Mouse (Mus musculus): ENCODE measurements at regions not wholly inside any gene's neighbourhood (a gene's known extent, or its start where the extent isn't known, plus 50 kb on each side); places are given as distances from the start of the nearest gene placed in this dataset.

DNA sequence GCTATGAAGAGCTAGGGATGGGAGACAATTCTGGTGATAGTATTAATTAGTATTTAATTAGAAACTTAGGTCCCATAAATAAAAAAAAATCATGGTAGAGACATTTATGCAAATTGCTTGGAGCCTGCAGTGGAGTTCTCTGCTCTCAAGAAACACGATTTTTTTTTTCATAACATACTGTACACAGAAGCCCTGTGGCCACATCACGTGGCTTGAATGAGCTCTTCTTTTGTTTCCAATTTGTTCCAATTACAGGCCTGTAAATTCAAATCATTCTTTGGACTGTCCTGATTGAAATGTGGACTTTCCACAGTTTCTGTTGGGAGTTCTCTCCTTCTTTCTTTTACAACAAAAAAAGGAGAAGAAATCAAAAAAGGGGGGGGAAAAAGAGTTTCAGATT, 426.7 kb upstream of the Smim15 start:
- Histone ChIP-seq H3K36me3 (replicated peaks) (no peaks in the 10 kb centered on the region), H3K4me3 (no peak overlapping the region), H3K27ac (replicated peaks) (no peak overlapping the region), H3K9me3 (no peaks in the 10 kb centered on the region), H3K4me1 (peaks cover 35% of the 10 kb centered on the region), H3K27me3 (replicated peaks; ENCODE audit: low read depth, poor library complexity, severe bottlenecking) (peaks cover 13% of the 10 kb centered on the region; the same call in 1 of the 2 replicates)
- WGBS: 38% methylated on average over 2 of the region's 2 CpGs
- no peak for DNase-seq (ENCODE audit: low spot score)

DNA sequence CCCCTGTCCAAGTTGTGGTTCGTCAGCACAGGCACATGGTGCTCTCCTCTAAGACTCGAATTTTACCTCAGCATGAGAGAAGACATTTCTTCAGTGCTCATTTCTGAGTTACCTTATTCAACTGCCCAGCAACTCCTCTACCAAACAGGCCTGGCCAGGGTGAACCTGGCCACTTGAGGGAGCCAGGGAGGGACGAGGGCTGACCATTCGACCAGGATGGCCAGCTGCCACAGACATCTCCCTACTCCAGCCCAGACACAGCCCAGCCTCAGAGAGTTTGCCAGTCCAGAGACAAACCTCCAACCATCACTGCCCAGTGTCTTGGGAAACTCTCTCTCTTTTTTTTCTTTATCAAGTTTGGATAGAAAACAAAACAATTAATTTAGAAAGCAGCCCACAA, 427.5 kb upstream of the Smim15 start:
- 0 out of 2 replicates have a peak, but pooled peaks cover 5% of the 10 kb centered on the region for H3K27me3 ChIP-seq (replicated peaks; ENCODE audit: low read depth, poor library complexity, severe bottlenecking)
- no peak overlapping the region for H3K27ac ChIP-seq (replicated peaks)
- DNase-seq (ENCODE audit: low spot score): no peak
- no peaks in the 10 kb centered on the region for H3K36me3 ChIP-seq (replicated peaks)
- H3K4me1 ChIP-seq: peaks cover 35% of the 10 kb centered on the region
- WGBS: 74% methylated on average over 4 of the region's 4 CpGs
- H3K9me3 ChIP-seq: no peaks in the 10 kb centered on the region
- H3K4me3 ChIP-seq: no peak overlapping the region

DNA sequence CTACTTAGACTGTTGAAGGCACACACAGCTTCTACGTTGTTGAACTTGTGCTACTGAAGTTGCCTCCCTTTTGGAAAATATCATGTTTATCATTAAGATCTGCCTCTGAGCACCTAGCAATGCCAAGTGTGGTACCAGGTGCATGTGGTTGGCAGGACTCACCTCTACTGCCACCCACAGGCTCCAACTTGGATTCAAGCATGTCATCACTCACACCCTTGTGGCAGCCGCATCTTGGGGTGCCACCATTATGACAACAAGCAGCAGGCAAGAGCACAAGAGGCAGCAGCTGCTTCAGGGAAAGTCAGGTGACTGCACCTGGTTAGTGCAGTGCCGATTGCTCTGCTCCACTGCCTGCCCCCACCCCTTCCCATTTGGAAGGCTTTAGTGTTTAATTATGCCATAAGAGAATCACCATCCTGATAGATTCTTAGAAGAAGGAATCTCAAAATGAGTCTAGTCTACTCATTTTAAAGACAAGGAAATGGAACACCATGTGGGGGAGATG, 435.2 kb upstream of the Smim15 start:
- DNase-seq (ENCODE audit: low spot score): no peak
- 86% methylated on average over 3 of the region's 3 CpGs for WGBS
- Histone ChIP-seq H3K36me3 (replicated peaks) (no peaks in the 10 kb centered on the region), H3K4me3 (no peak overlapping the region), H3K4me1 (no peaks in the 10 kb centered on the region), H3K27ac (replicated peaks) (no peak overlapping the region), H3K9me3 (0 out of 2 replicates have a peak, but pooled peaks cover under 1% of the 10 kb centered on the region), H3K27me3 (replicated peaks; ENCODE audit: low read depth, poor library complexity, severe bottlenecking) (no peaks in the 10 kb centered on the region)

DNA sequence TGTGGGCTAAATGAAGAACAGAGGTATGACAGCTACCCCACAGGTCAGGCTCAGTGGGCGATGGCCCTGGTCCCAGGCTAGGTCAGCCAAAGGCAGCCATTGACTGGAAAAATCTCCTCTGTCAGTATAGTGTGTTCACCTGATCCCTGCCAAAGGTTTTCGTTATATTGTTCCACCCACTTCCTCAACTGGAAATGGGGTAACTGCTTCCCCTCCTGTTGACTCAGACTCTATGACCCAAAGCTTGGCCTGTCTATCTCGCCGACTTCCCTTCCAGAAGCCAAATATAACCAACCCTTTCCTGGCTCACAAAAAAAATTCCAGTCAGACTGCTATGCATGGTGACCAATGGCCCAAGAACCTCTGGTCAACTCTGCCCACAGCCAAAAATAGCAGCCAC, 437.0 kb upstream of the Smim15 start:
- Histone ChIP-seq H3K4me3 (no peak overlapping the region), H3K4me1 (no peaks in the 10 kb centered on the region; the same call in 1 of the 2 replicates), H3K36me3 (replicated peaks) (no peaks in the 10 kb centered on the region), H3K9me3 (peaks cover 4% of the 10 kb centered on the region; the same call in 1 of the 2 replicates), H3K27ac (replicated peaks) (no peak overlapping the region), H3K27me3 (replicated peaks; ENCODE audit: low read depth, poor library complexity, severe bottlenecking) (no peaks in the 10 kb centered on the region)
- DNase-seq (ENCODE audit: low spot score): no peak
- 88% methylated on average over 4 of the region's 4 CpGs for WGBS

DNA sequence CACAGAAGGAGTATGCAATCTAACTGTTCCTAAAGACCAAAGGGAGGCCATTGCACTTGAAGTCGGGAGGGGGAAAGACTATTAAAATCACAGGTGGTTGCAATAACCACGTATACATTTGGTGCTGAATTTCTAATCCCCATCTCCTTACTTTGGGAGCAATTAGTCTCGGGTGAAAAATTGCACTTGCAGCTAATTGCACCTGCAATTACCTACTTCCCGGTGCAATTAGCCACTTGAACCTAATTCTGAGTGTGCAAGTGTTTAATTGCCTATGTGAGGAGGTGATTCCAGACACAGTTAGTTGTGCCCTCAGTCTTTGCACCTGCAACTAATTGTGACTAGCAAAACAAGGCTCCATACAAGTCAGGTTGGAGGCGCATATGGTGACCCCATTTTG, 442.1 kb upstream of the Smim15 start:
- DNase-seq (ENCODE audit: low spot score): no peak
- Histone ChIP-seq H3K4me3 (no peak overlapping the region), H3K27ac (replicated peaks) (no peak overlapping the region), H3K9me3 (peaks cover 4% of the 10 kb centered on the region; the same call in 1 of the 2 replicates), H3K4me1 (peaks cover 41% of the 10 kb centered on the region), H3K27me3 (replicated peaks; ENCODE audit: low read depth, poor library complexity, severe bottlenecking) (peaks cover 5% of the 10 kb centered on the region), H3K36me3 (replicated peaks) (no peaks in the 10 kb centered on the region)
- WGBS: 59% methylated on average over 5 of the region's 5 CpGs

DNA sequence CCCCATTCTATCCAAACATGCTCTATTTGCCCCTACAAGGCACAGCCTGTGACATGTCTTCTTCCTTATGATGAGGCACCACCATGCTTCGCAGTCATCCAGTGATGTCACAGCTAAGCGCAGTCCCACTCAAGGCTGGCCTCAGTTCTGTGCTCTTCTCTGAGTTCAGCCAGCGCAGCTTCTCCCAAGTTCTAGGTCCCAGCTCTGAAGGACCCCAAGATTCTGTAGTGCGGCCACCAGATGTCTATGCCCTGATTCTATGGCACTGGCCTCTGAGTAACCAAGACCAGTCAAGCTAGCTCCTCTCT, 443.2 kb upstream of the Smim15 start:
- H3K9me3 ChIP-seq: peaks cover 4% of the 10 kb centered on the region; the same call in 1 of the 2 replicates
- peak overlapping the region; percentile 35; the same call in 1 of the 2 replicates for H3K4me3 ChIP-seq
- H3K4me1 ChIP-seq: peaks cover 41% of the 10 kb centered on the region
- H3K27ac ChIP-seq (replicated peaks): peak overlapping the region; percentile 74
- whole genome bisulfite sequencing: 87% methylated on average over 4 of the region's 4 CpGs
- H3K27me3 ChIP-seq (replicated peaks; ENCODE audit: low read depth, poor library complexity, severe bottlenecking): peaks cover 5% of the 10 kb centered on the region
- DNase-seq (ENCODE audit: low spot score): no peak
- H3K36me3 ChIP-seq (replicated peaks): no peaks in the 10 kb centered on the region

DNA sequence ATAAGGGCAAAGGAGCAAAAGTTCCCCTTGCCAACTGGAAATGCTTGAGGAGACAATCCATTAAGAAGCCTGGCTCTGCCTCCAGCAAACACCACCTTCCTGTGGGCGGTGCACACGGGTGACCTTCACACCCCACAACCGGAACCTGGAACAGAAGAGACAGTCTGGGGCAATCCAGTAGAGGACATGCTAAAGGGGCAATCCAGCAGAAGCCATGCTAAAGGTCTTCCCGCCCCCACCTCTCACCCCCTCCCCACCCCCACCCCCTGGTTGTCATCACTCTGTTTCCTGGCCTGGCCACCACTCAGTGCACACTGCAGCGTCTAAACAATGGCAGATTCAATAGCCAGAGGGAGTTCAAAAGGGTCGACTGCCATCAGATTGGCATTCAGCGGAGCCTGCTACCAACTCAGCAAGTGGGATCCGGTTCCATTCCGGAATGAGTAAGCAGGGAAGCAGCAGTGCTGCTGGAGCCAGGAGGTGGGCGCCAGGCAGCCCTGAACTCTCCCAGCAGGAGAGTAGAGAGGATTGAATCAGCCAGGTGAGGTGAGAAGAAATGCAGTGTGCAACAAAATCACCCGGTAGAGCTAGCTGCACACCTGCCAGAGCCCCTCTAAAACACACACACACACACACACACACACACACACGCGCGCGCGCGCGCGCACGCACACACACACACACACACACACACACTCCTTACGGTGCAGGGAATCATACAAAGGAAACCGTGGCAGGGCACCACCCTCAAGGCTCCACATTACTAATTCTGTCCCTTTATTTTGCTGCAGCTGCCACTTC, 443.7 kb upstream of the Smim15 start:
- Histone ChIP-seq H3K27me3 (replicated peaks; ENCODE audit: low read depth, poor library complexity, severe bottlenecking) (peaks cover 5% of the 10 kb centered on the region), H3K36me3 (replicated peaks) (no peaks in the 10 kb centered on the region), H3K4me3 (peak overlapping the region; percentile 35; the same call in 1 of the 2 replicates), H3K9me3 (peaks cover 4% of the 10 kb centered on the region; the same call in 1 of the 2 replicates), H3K27ac (replicated peaks) (peak overlapping the region; percentile 74), H3K4me1 (peaks cover 41% of the 10 kb centered on the region)
- 33% methylated on average over 22 of the region's 22 CpGs for WGBS
- peak; percentile 59 for DNase-seq (ENCODE audit: low spot score)

DNA sequence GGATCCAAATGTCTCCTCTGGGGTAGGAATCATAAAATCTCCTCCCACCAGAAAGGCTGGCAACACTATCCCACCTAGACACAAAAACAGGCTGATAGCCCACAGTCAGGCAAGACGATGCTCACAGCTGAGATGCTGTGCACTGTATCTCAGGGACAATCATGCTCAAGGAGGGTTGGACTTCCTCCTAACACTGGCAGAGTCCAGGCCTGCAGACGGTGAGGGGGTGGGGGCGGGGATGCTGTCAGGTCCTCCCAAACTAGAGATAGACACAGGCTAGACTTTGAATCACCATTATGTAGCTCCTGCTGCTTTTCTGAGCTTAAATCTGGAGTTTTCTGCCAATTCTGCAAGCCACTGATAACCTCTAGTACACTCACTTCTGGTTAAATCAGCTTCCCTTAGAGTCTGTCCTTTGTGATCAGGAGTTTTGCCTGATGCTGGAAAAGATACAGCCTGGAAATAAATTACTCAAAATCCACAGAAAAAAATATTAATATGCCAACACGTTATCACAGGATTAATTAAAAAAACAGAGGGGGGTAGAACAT, 445.1 kb upstream of the Smim15 start:
- H3K4me3 ChIP-seq: no peak overlapping the region
- DNase-seq (ENCODE audit: low spot score): no peak
- no peaks in the 10 kb centered on the region for H3K36me3 ChIP-seq (replicated peaks)
- H3K27ac ChIP-seq (replicated peaks): no peak overlapping the region
- peaks cover 5% of the 10 kb centered on the region for H3K27me3 ChIP-seq (replicated peaks; ENCODE audit: low read depth, poor library complexity, severe bottlenecking)
- WGBS: 43% methylated on average over 4 of the region's 4 CpGs
- peaks cover 41% of the 10 kb centered on the region for H3K4me1 ChIP-seq
- peaks cover 4% of the 10 kb centered on the region; the same call in 1 of the 2 replicates for H3K9me3 ChIP-seq

DNA sequence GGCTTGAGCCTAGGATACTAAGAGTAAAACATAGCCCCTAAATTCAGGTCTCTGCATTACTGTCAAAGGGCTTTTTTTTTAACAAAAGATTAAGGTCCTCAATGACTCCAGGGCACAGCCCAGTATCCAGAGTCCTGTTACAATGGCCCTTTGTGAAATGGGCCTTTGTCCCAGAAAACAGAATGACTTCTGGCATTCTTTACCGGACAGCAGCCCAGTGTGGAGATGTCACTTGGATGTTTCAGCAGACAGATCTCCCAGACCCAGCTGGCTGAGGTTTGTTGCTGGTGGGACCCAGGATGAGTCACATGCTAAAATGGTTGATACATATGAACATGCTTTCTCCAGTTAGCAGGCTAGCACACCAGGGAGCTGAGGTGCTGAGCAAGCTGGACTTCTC, 445.9 kb upstream of the Smim15 start:
- peaks cover 5% of the 10 kb centered on the region for H3K27me3 ChIP-seq (replicated peaks; ENCODE audit: low read depth, poor library complexity, severe bottlenecking)
- H3K36me3 ChIP-seq (replicated peaks): no peaks in the 10 kb centered on the region
- H3K27ac ChIP-seq (replicated peaks): no peak overlapping the region
- no peaks in the 10 kb centered on the region; the same call in 1 of the 2 replicates for H3K9me3 ChIP-seq
- no peak for DNase-seq (ENCODE audit: low spot score)
- 10% methylated on average over 1 of the region's 1 CpGs for WGBS
- no peak overlapping the region for H3K4me3 ChIP-seq
- peaks cover 41% of the 10 kb centered on the region for H3K4me1 ChIP-seq

DNA sequence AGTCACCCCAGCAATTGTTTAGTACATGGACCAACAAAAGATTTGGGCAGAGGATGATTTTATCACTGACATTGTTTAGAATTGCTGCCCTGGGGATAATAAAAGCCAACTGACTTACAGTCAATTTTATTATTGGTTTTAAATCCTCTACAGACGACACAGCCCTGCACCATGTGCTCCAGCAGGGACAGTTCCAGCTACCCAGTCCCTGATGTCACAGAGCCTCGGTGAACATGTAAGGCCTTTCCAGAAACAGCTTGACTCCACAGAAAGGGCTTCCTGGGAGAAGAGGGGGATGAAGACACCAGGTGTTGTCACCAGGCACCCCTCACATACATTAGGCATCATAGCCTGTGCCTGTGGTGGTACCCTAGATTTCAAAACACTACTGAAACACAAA, 447.0 kb upstream of the Smim15 start:
- WGBS: 83% methylated on average over 2 of the region's 2 CpGs
- Histone ChIP-seq H3K27ac (replicated peaks) (no peak overlapping the region), H3K4me1 (peaks cover 40% of the 10 kb centered on the region), H3K9me3 (no peaks in the 10 kb centered on the region), H3K36me3 (replicated peaks) (no peaks in the 10 kb centered on the region), H3K27me3 (replicated peaks; ENCODE audit: low read depth, poor library complexity, severe bottlenecking) (peaks cover 5% of the 10 kb centered on the region), H3K4me3 (no peak overlapping the region)
- DNase-seq (ENCODE audit: low spot score): no peak

DNA sequence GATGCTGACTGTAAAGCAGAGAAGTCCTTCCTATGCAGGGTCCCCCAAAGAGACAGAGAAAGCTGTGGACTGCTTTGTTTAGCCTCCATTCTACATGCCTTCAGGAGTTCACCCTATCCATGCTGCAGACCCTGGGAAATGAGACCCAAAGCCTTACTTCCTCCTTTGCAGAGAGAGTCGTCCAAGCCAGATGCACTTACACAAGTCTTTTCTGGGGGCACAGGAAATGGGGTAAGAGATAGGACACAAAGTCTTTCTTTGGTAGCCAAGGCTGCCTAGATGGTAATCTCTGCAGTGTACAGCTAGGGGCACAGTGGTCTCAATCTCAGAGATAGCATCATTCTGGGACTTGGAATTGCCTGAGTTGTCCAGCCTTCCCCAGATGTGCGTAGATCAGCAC, 448.1 kb upstream of the Smim15 start:
- peaks cover 35% of the 10 kb centered on the region for H3K4me1 ChIP-seq
- no peak for DNase-seq (ENCODE audit: low spot score)
- WGBS: 66% methylated on average over 2 of the region's 2 CpGs

DNA sequence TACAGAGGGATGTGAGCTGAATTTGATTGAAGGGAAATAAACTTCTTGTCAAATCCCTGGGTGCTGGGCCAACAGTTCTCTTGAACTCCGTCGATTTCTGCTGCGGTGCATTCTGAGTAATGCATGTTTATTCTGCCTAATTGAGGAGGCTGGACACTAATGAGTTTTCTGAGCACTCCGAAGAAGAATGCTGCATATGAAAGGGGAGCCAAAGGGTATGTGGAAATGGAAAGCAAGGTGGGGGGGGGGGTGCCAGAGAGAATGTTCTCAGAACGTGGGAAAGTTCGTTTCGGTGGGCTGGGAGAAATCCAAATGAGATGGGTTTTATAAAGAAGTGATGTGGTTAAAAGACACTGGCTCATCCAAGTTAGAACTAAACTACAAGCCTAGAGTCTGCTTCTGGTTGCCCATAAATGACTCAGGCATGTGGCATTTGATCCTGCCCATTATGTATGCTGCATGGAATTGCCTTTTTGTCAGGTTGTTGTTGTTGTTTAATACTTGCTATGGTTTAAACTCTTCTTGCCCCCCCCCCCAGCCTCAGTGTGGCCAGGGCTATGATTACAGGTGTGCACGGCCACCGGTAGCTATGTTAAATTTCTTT, 455.7 kb upstream of the Smim15 start:
- Histone ChIP-seq H3K4me1 (peaks cover 17% of the 10 kb centered on the region), H3K27ac (replicated peaks) (no peak overlapping the region)
- 67% methylated on average over 9 of the region's 9 CpGs for WGBS

More for the DNA sequence above, 448.1 kb upstream of the Smim15 start:
- Histone ChIP-seq H3K36me3 (replicated peaks) (no peaks in the 10 kb centered on the region), H3K27ac (replicated peaks) (no peak overlapping the region), H3K4me3 (no peak overlapping the region), H3K27me3 (replicated peaks; ENCODE audit: low read depth, poor library complexity, severe bottlenecking) (peaks cover 5% of the 10 kb centered on the region), H3K9me3 (no peaks in the 10 kb centered on the region)

More for the DNA sequence above, 455.7 kb upstream of the Smim15 start:
- DNase-seq (ENCODE audit: low spot score): no peak
- Histone ChIP-seq H3K36me3 (replicated peaks) (no peaks in the 10 kb centered on the region), H3K27me3 (replicated peaks; ENCODE audit: low read depth, poor library complexity, severe bottlenecking) (no peaks in the 10 kb centered on the region), H3K4me3 (no peak overlapping the region), H3K9me3 (no peaks in the 10 kb centered on the region)
